Mouse (Mus musculus) myocyte (in vitro differentiated cells): ENCODE results near the gene Unkl.

Experiments used
- CEBPB ChIP-seq: IDR thresholded peaks from 2 replicates; pipeline ENCODE4 v1.6.1; 2011; ENCODE audit warnings: mild to moderate bottlenecking, moderate library complexity; ENCODE audit not compliant: poor library complexity, insufficient read depth, severe bottlenecking
- E2F4 ChIP-seq: IDR thresholded peaks from one replicate; pipeline ENCODE4 v1.6.1; 2011; ENCODE audit warnings: mild to moderate bottlenecking, control low read depth, moderate library complexity; ENCODE audit not compliant: insufficient read depth
- MAX ChIP-seq: IDR thresholded peaks from one replicate; pipeline ENCODE4 v1.6.1; 2011; ENCODE audit warnings: low read depth, mild to moderate bottlenecking, control low read depth
- MYOD1 ChIP-seq, 3 experiments: IDR thresholded peaks; one replicate each; pipeline ENCODE4 v1.6.1; 2011; ENCODE audit warnings: control low read depth in 2 of 3, low read depth in 2 of 3, mild to moderate bottlenecking in 2 of 3, moderate library complexity in 1 of 3; ENCODE audit not compliant: insufficient read length in 2 of 3, control insufficient read depth in 1 of 3
- MYOG ChIP-seq, 3 experiments: IDR thresholded peaks; one replicate each; pipeline ENCODE4 v1.6.1; 2011; ENCODE audit warnings: control low read depth in 2 of 3, low read depth in 2 of 3, mild to moderate bottlenecking in 2 of 3; ENCODE audit not compliant: insufficient read length in 2 of 3, control insufficient read depth in 1 of 3, insufficient read depth in 1 of 3
- POLR2A ChIP-seq: IDR thresholded peaks from one replicate; pipeline ENCODE4 v1.6.1; 2011; ENCODE audit warnings: low read depth, mild to moderate bottlenecking, control low read depth, moderate library complexity; ENCODE audit not compliant: insufficient read length
- POLR2AphosphoS2 ChIP-seq: IDR thresholded peaks from one replicate; pipeline ENCODE4 v1.6.1; 2011; ENCODE audit warnings: low read depth, control low read depth; ENCODE audit not compliant: insufficient read length
- REST ChIP-seq: IDR thresholded peaks from one replicate; pipeline ENCODE4 v1.6.1; 2011; ENCODE audit warnings: mild to moderate bottlenecking, control low read depth, moderate library complexity; ENCODE audit not compliant: insufficient read depth, insufficient read length
- SRF ChIP-seq: IDR thresholded peaks from one replicate; pipeline ENCODE4 v1.6.1; 2011; ENCODE audit warnings: low read depth; ENCODE audit not compliant: control insufficient read depth, insufficient read length
- TCF12 ChIP-seq: IDR thresholded peaks from one replicate; pipeline ENCODE4 v1.6.1; 2011; ENCODE audit warnings: mild to moderate bottlenecking, control low read depth; ENCODE audit not compliant: poor library complexity, insufficient read depth, severe bottlenecking
- TCF3 ChIP-seq: IDR thresholded peaks from one replicate; pipeline ENCODE4 v1.6.1; 2011; ENCODE audit warnings: low read depth, control low read depth; ENCODE audit not compliant: insufficient read length
- USF1 ChIP-seq: IDR thresholded peaks from one replicate; pipeline ENCODE4 v1.6.1; 2011; ENCODE audit warnings: low read depth, mild to moderate bottlenecking, control low read depth, moderate library complexity

DNA sequence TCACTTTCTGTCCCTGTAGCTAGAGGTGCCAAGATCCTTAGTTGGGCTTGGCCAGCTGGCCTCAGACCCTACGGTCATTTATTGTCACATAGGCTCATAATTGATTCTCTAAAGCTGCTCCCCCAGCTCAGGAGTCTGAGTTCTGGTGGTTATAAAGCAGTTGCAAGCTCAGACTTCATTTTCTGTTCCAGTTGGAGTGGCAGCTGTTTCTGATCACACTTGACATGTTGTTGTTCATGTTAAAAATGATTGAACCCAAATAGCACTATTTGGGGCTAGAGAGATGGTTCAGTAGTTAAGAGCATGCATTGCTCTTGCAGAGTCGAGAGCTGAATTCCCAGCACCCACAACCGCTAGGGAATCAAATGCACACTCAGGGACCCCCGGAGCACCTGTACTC is 21.8 kb downstream of the Unkl start:
- TF ChIP-seq TCF3 (no peak), POLR2A (no peak), MYOD1 (IDR thresholded peaks at IDR 0.05; ENCODE audit: control insufficient read depth in 1 of 3, insufficient read length in 2 of 3, low read depth in 2 of 3) (no peak), USF1 (no peak), E2F4 (no peak), MAX (no peak), TCF12 (no peak), SRF (no peak), POLR2AphosphoS2 (no peak), REST (no peak), CEBPB (no peak), MYOG (IDR thresholded peaks at IDR 0.05; ENCODE audit: control insufficient read depth in 1 of 3, insufficient read depth in 1 of 3, insufficient read length in 2 of 3, low read depth in 2 of 3) (no peak)
